Mouse (Mus musculus) cortical plate, adult 2 months (tissue): ENCODE data around the gene Cwc27.

Experiments
- CTCF ChIP-seq: fragments of 200-500 bp; IDR thresholded peaks from 2 replicates; pipeline ENCODE4 v1.5.1; 2011; ENCODE audit warnings: mild to moderate bottlenecking, control low read depth, low read length; ENCODE audit not compliant: insufficient read depth; ENCODE audit errors: extremely low read depth
- POLR2A ChIP-seq: fragments of 200-500 bp; IDR thresholded peaks from 2 replicates; pipeline ENCODE4 v1.6.1; 2011; ENCODE audit warnings: mild to moderate bottlenecking, low read length, control low read depth; ENCODE audit not compliant: insufficient read depth; ENCODE audit errors: extremely low read depth

DNA sequence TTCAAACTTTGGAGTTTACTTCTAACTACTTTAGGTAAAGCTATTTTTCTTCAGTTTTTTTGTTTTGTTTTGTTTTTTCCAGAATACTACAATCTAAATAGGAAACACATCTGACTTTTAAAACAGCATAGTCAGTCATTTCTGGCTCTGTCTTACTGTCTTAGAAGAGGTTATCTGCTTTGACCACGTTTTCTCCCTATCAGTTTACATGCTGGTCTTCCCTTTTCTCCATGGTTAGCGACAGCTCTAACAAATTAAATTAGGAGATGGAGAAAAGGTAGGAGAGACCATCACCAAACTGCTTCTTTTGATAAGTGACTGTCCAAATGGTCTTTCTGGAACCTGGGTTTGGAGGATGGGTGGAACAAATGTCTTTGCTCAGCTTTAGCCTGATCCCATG lies 131.4 kb downstream of the Cwc27 start:
- TF ChIP-seq POLR2A (no peak), CTCF (no peak)
